Mouse (Mus musculus) cortical plate, adult 2 months (tissue): ENCODE results near the gene Msln. TPM values are rescaled to one million over a fixed set of nuclear protein-coding genes. Genes with fewer than 3 reads are reported as not detected.

ENCODE experiments used
- H3K27ac ChIP-seq: fragments of 200-500 bp; 2 replicates; pipeline ENCODE4 v1.5.1; 2012; ENCODE audit warnings: low read length, control low read depth, inconsistent platforms; ENCODE audit not compliant: insufficient read depth
- H3K4me1 ChIP-seq: fragments of 200-500 bp; 2 replicates; pipeline ENCODE4 v1.6.1; 2011; ENCODE audit warnings: low read length; ENCODE audit not compliant: control insufficient read depth, insufficient read depth
- H3K4me3 ChIP-seq: fragments of 200-500 bp; 2 replicates; pipeline ENCODE4 v1.5.1; 2011; ENCODE audit warnings: mild to moderate bottlenecking, low read length, control low read depth; ENCODE audit not compliant: insufficient read depth
- CTCF ChIP-seq: fragments of 200-500 bp; IDR thresholded peaks from 2 replicates; pipeline ENCODE4 v1.5.1; 2011; ENCODE audit warnings: mild to moderate bottlenecking, control low read depth, low read length; ENCODE audit not compliant: insufficient read depth; ENCODE audit errors: extremely low read depth
- POLR2A ChIP-seq: fragments of 200-500 bp; IDR thresholded peaks from 2 replicates; pipeline ENCODE4 v1.6.1; 2011; ENCODE audit warnings: mild to moderate bottlenecking, low read length, control low read depth; ENCODE audit not compliant: insufficient read depth; ENCODE audit errors: extremely low read depth
- polyA plus RNA-seq: library from polyadenylated mRNA; depleted of rRNA; stranded (reverse); fragments of >200 nt; gene quantifications from 2 replicates; pipeline ENCODE4 v1.2.3, GENCODE M21; 2012; rRNA removed

The Msln gene
- polyA plus RNA-seq = 2.3 and 3.0 TPM in 2 replicates

GRCm38 (mm10) chr17:25754241-25754640 lies at the start of gene Msln:
TSS of gene Msln (minus strand) at chr17:25754378.
- Histone ChIP-seq H3K27ac (no peak within 1 kb of the TSS), H3K4me3 (no peak within 1 kb of the TSS), H3K4me1 (no peaks in the 10 kb centered on the region)
- TF ChIP-seq POLR2A (no peak), CTCF (no peak)

DNA sequence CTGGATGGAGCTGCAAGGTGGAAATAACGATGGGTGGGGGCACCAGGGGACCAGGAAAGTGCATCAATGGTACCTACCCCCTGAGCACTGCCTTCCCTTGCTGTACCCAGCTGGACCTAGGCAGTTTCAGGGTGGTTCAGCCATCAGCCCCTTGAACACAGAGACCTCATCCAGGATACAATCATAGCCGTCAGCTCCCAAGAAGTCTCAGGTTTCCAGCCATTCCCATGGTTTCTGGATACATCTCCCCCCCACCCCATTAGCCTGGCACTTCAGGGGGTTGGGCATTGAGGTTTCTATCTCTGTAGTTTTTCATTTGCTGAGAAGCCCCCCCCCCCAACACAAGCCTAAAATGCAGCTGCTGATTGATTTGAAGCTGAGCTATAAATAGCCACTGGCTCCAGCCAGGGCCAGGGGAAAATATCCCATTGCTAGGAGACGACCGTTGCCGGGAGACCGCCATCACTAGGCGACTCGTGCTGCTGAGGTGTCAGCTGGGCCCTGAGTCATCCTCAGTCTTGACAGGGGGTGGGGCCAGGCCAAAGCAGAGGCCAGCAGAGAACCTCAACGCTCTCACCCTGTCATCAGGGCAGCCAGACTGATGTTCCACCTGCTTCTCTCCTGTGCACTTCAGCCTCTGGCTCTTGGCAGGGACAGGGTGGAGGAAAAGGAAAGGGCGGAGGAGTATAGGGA lies 48.8 kb upstream of the Msln start:
- Histone ChIP-seq H3K27ac (peak overlapping the region; percentile 88), H3K4me3 (peak overlapping the region; percentile 32), H3K4me1 (peaks cover 9% of the 10 kb centered on the region)
- no peak for TF ChIP-seq CTCF
- TF ChIP-seq POLR2A = peak; percentile 76; the same call in 1 of the 2 replicates

DNA sequence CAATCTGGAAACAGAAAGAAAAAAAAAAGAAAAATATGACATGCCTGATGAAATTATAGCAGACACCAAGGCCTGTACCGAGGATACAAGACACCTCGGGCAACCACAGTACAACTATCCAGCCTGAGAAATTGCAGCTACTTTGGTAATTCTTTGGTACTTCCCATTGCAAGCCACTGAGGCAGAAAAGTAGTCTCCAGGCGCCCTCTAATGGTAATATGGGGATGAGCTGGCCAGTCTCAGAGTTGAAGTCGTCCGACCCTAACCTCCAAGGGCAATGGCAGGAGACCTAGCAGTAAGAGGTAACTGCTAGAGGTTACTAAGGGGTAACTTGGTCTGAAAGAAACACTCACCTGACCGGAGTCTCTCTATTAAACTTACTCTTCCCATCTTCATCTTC lies 46.9 kb upstream of the Msln start:
- TF ChIP-seq CTCF (peak; percentile 84), POLR2A (no peak)
- peaks cover 9% of the 10 kb centered on the region for H3K4me1 ChIP-seq
- H3K4me3 ChIP-seq = no peak overlapping the region
- H3K27ac ChIP-seq = no peak overlapping the region

GRCm38 (mm10) chr17:25796951-25797369 lies 42.8 kb upstream of the Msln start, which contains the start of gene Metrn:
TSS of gene Metrn (minus strand) at chr17:25797136.
- TF ChIP-seq POLR2A (no peak), CTCF (no peak)
- H3K4me1 ChIP-seq = peaks cover 3% of the 10 kb centered on the region; the same call in 1 of the 2 replicates
- H3K4me3 ChIP-seq = peak within 1 kb of the TSS; percentile 41
- H3K27ac ChIP-seq = peak within 1 kb of the TSS; percentile 82; the same call in 1 of the 2 replicates

DNA sequence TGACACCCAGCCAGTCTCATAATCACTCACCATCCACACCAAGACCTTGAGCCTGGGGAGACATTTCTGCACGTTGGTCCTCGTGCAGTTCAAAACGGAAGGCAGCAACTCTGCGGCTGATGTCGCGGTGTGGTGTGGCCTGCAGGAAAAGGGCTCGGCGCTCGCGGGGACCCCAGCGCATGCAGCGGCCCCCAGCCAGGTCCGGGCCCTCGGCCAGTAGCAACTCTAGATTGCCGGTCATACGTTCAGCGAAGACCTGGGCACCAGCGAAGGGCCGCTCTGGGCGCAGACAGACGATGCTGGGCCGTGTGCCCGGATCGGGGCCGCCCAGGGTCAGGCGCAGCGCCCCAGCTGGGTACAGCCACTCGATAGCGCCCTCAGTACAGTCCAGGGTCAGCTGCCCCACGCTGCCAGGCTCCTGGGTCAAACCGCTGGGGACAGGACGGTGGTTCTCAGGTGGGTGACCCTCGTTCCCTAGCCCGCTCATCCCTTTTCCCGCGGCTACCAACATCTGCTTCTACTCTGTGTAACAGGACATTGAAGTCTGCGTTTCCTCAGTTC lies 42.1 kb upstream of the Msln start:
- Histone ChIP-seq H3K4me1 (peaks cover 4% of the 10 kb centered on the region), H3K27ac (peak overlapping the region; percentile 82; the same call in 1 of the 2 replicates)
- TF ChIP-seq CTCF (no peak), POLR2A (no peak)

GRCm38 (mm10) chr17:25795609-25796092 lies 41.5 kb upstream of the Msln start, which contains the start of gene AC134908.4:
TSS of gene AC134908.4 (minus strand) at chr17:25795659.
- H3K4me1 ChIP-seq = peaks cover 5% of the 10 kb centered on the region
- H3K4me3 ChIP-seq = peak within 1 kb of the TSS; percentile 41
- no peak for TF ChIP-seq CTCF
- no peak for TF ChIP-seq POLR2A
- peak within 1 kb of the TSS; percentile 82 for H3K27ac ChIP-seq

More for the DNA sequence above, 42.1 kb upstream of the Msln start:
- peak overlapping the region; percentile 41 for H3K4me3 ChIP-seq

GRCm38 (mm10) chr17:25794998-25795397 lies 40.8 kb upstream of the Msln start:
- Histone ChIP-seq H3K27ac (peak overlapping the region; percentile 75), H3K4me3 (peak overlapping the region; percentile 17; the same call in 1 of the 2 replicates), H3K4me1 (peaks cover 5% of the 10 kb centered on the region)
- no peak for TF ChIP-seq POLR2A
- TF ChIP-seq CTCF = no peak

- Histone ChIP-seq H3K27ac (no peak overlapping the region), H3K4me3 (no peak overlapping the region), H3K4me1 (peaks cover 5% of the 10 kb centered on the region)
- TF ChIP-seq CTCF (no peak), POLR2A (no peak)
Observed at GRCm38 (mm10) chr17:25794197-25794596, 40.0 kb upstream of the Msln start.

DNA sequence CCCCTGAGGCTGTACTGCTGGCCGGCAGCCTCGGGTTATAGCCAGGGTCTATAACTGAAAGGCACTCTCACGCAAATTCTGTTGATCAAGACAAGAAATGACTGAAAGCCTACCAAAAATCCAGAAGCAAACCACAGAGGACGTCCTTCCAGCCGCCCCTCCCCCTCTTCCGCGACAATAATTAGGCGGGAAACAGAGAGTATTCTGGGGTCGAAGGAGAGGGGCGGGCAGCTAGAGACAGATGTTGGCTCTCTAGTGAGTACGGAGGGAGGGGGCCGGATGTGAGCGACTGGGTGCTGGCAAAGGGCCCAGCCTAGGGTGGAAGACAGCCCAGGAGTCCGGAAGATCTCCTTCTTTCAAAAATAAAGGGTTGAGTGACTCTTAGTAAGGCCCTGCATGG lies 38.4 kb upstream of the Msln start, which contains the start of gene Fam173a:
TSS of gene Fam173a (minus strand) at position 287 of the 400 bp plus-strand sequence.
- H3K4me1 ChIP-seq = peaks cover 5% of the 10 kb centered on the region
- peak within 1 kb of the TSS; percentile 75 for H3K4me3 ChIP-seq
- H3K27ac ChIP-seq = peak within 1 kb of the TSS; percentile 74
- TF ChIP-seq CTCF (no peak), POLR2A (no peak)
